Mouse (Mus musculus): Measurements from ENCODE around the gene Sptb.

GRCm38 (mm10) chr12:76553917-76554316 lies 156.4 kb downstream of the Sptb start:
- TF ChIP-seq CTCF (IDR thresholded peaks at IDR 0.05; ENCODE audit: control insufficient read depth, insufficient read depth, low read length) (no peak), POLR2A (IDR thresholded peaks at IDR 0.05; ENCODE audit: borderline replicate concordance, control insufficient read depth, low read depth, low read length) (no peak)
